8 mouse cellular contexts compared by ENCODE assay signal in genomic region chr12:81781105-81781909, GRCm38 (mm10). TPM values are rescaled to one million over a fixed set of nuclear protein-coding genes. Genes with fewer than 3 reads are reported as not detected.
DNase-seq lines count a peak whose midpoint lies in the region; ATAC-seq and TF ChIP-seq lines count a peak whose summit lies in the region.

Map3k9 (minus strand) TSS chr12:81781175.

- H3K27ac ChIP-seq in hindbrain, embryonic 14.5 days: peak within 1 kb of the TSS; percentile 86

- ATAC-seq in Patski: peak; percentile 96
- ATAC-seq in hindbrain, embryonic 14.5 days (ENCODE audit: low FRiP score): peak; percentile 97

- no peaks in the 10 kb centered on the region for H3K27me3 ChIP-seq in Patski
- H3K27me3 ChIP-seq in hindbrain, embryonic 14.5 days (ENCODE audit: control insufficient read depth, insufficient read depth, low read length): no peaks in the 10 kb centered on the region

- H3K4me3 ChIP-seq in hindbrain, embryonic 14.5 days (replicated peaks; ENCODE audit: low read length): peak within 1 kb of the TSS; percentile 90

- peak within 1 kb of the TSS; percentile 90 for H3K9ac ChIP-seq in hindbrain, embryonic 14.5 days

- DNase-seq in Patski (ENCODE audit: low read depth, low spot score): peak; percentile 63
- peak; percentile 98 to 99 for DNase-seq in cerebellum, postnatal 25 days
- peak; percentile 81 to 92 for DNase-seq in frontal cortex, postnatal 25 days (ENCODE audit: low spot score in 2 of 2)
- DNase-seq in hindbrain, embryonic 14.5 days (ENCODE audit: low spot score): peak; percentile 94
- DNase-seq in layer of hippocampus, postnatal 25 days (ENCODE audit: extremely low spot score in 1 of 2, low spot score in 1 of 2): peak; percentile 92 to 93
- DNase-seq in lung, postnatal 14 days: peak; percentile 92
- DNase-seq in ovary, postnatal 36 days (ENCODE audit: low spot score): peak; percentile 93
- peak; percentile 92 for DNase-seq in thymus, postnatal 14 days

- TF ChIP-seq CTCF in Patski (IDR thresholded peaks at IDR 0.05): no peak

- H3K4me2 ChIP-seq in hindbrain, embryonic 14.5 days (replicated peaks): peak within 1 kb of the TSS; percentile 55

- H3K4me1 ChIP-seq in hindbrain, embryonic 14.5 days (replicated peaks; ENCODE audit: control insufficient read depth, insufficient read depth, low read length): peaks cover 21% of the 10 kb centered on the region

- under 1% methylated on average over 38 of the region's 56 CpGs for WGBS in hindbrain, embryonic 14.5 days

- in situ Hi-C loops in Patski (cut with MboI; ENCODE audit: low pct_unique_long_range_greater_than_20kb): loop anchor here (25.0 kb wide), 1 partner anchor 794 kb away; no protein-coding TSS in a partner anchor

- H3K9me3 ChIP-seq in hindbrain, embryonic 14.5 days (ENCODE audit: control insufficient read depth, low read length): no peaks in the 10 kb centered on the region

- CTCF ChIA-PET in Patski (lab: Charles Lee): no interaction called here

- POLR2A ChIA-PET in Patski (lab: Charles Lee): interaction anchor here (0.6 to 1.0 kb wide), 3 partner anchors 14 to 142 kb away, joined by 3 read pairs; no protein-coding TSS in a partner anchor

- no peaks in the 10 kb centered on the region for H3K36me3 ChIP-seq in hindbrain, embryonic 14.5 days (replicated peaks; ENCODE audit: control insufficient read depth, insufficient read depth)

RNA-seq across cellular contexts. Expression of gene Map3k9, which starts in this region (rescaled TPM):
- 10.5 TPM for polyA plus RNA-seq in Patski (2021)
- 13.3 and 14.7 TPM in 2 replicates for polyA plus RNA-seq in hindbrain, embryonic 14.5 days (2014; fragmentation: Nextera tagmentation; extraction: Ambion mirVana)
- 10 to 100 TPM; 29.7 to 34.6 TPM for total RNA-seq in layer of hippocampus, postnatal 25 days (2021)

Comparison
In these comparisons a context has a peak if more than half of its experiments do, and no peak if none do; other contexts are left out.
1. Peak in every context shown above with its lines: DNase-seq, ATAC-seq, H3K4me3 ChIP-seq and H3K27ac ChIP-seq.